ENCODE assay signal across 26 mouse cellular contexts in the genomic region with DNA sequence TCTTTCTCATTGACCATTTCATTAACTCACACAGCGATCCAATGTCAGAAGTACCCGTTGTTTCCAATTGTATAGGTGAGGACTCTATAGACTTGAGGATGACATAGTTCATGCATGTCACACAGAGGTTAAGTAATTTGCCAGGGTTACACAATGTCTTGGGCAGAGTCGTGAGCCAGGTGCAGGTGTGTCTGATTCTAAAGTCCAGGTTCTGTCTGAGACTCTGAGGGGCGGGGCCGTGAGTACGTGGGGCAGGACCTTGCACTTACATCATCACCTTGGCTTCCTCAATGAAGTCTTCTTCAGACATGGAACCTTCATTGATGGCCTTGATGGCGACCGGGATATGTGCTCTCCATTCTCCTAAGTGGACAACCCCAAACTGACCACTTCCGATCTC. TPM values are rescaled to one million over a fixed set of nuclear protein-coding genes. Genes with fewer than 3 reads are reported as not detected.
A peak's percentile ranks its signal among the peaks of the same experiment; 100 is the strongest.
DNase-seq lines count a peak whose midpoint lies in the region; ATAC-seq and TF ChIP-seq lines count a peak whose summit lies in the region.
"Had no signal": no experiment of that assay in that cellular context is flagged by ENCODE, and none has a peak within 500 bp of the region (broad histone marks: within the 10 kb centered on the region; RNA-seq: fewer than 3 reads in every experiment).

No protein-coding gene starts in this region.

- H3K9me3 ChIP-seq in intestine, embryonic 14.5 days (ENCODE audit: control insufficient read depth, low read length) = no peaks in the 10 kb centered on the region
- no peaks in the 10 kb centered on the region for H3K9me3 ChIP-seq in intestine, postnatal 0 days (ENCODE audit: control insufficient read depth)
- H3K9me3 ChIP-seq in stomach, embryonic 16.5 days (replicated peaks; ENCODE audit: control insufficient read depth, low read length) = no peaks in the 10 kb centered on the region
- no peaks in the 10 kb centered on the region for H3K9me3 ChIP-seq in midbrain, embryonic 15.5 days
- H3K9me3 ChIP-seq: embryonic facial prominence, embryonic 12.5 days; embryonic facial prominence, embryonic 15.5 days; forebrain, embryonic 12.5 days; forebrain, embryonic 15.5 days; heart, embryonic 10.5 days had no signal

- H3K27ac ChIP-seq in embryonic fibroblast, embryonic 13.5 days (ENCODE audit: insufficient read depth, low read length) = peak overlapping the region; percentile 70
- H3K27ac ChIP-seq in intestine, embryonic 14.5 days (ENCODE audit: low read depth) = no peak overlapping the region
- H3K27ac ChIP-seq in intestine, postnatal 0 days (ENCODE audit: low read depth, low read length) = peak overlapping the region; percentile 57; the same call in 1 of the 2 replicates
- no peak overlapping the region for H3K27ac ChIP-seq in stomach, embryonic 16.5 days (ENCODE audit: low read length)
- no peak overlapping the region for H3K27ac ChIP-seq in midbrain, embryonic 15.5 days
- H3K27ac ChIP-seq: embryonic facial prominence, embryonic 12.5 days; embryonic facial prominence, embryonic 15.5 days; forebrain, embryonic 12.5 days; forebrain, embryonic 15.5 days; heart, adult 2 months; heart, embryonic 10.5 days; heart, embryonic 13.5 days; hindbrain, embryonic 14.5 days had no signal

- no peak for DNase-seq in intestine, embryonic 14.5 days (ENCODE audit: low spot score)
- no peak for DNase-seq in cerebellum, adult 8-10 months
- DNase-seq in layer of hippocampus, postnatal 25 days (ENCODE audit: extremely low spot score in 1 of 2, low spot score in 1 of 2) = no peak
- no peak for DNase-seq in cerebellum, postnatal 25 days
- DNase-seq: adrenal gland, adult 8-10 months; adrenal gland, postnatal 25 days; cerebellum, adult 11-12 months; cerebellum, adult 9-10 months; gastrocnemius, postnatal 10 days; gastrocnemius, postnatal 36 days; heart, adult 2 months; heart, postnatal 14 days; heart, postnatal 4 days had no signal

- no peak overlapping the region for H3K4me3 ChIP-seq in embryonic fibroblast, embryonic 13.5 days (ENCODE audit: insufficient read depth, low read length)
- no peak overlapping the region for H3K4me3 ChIP-seq in intestine, embryonic 14.5 days (ENCODE audit: low read depth, low read length)
- no peak overlapping the region for H3K4me3 ChIP-seq in intestine, postnatal 0 days (ENCODE audit: low read depth, low read length)
- H3K4me3 ChIP-seq in stomach, embryonic 16.5 days (replicated peaks; ENCODE audit: low read length) = no peak overlapping the region
- no peak overlapping the region for H3K4me3 ChIP-seq in midbrain, embryonic 15.5 days
- H3K4me3 ChIP-seq: embryonic facial prominence, embryonic 12.5 days; embryonic facial prominence, embryonic 15.5 days; erythroblast, embryonic 14.5 days; forebrain, embryonic 12.5 days; forebrain, embryonic 15.5 days; heart, adult 2 months; heart, embryonic 10.5 days; heart, embryonic 13.5 days had no signal

- no peak overlapping the region for H3K9ac ChIP-seq in intestine, embryonic 14.5 days (ENCODE audit: low read length)
- no peak overlapping the region for H3K9ac ChIP-seq in intestine, postnatal 0 days (ENCODE audit: low read depth, low read length)
- H3K9ac ChIP-seq in stomach, embryonic 16.5 days (ENCODE audit: low read length) = no peak overlapping the region
- no peak overlapping the region for H3K9ac ChIP-seq in midbrain, embryonic 15.5 days
- H3K9ac ChIP-seq: embryonic facial prominence, embryonic 12.5 days; embryonic facial prominence, embryonic 15.5 days; forebrain, embryonic 12.5 days; forebrain, embryonic 15.5 days; heart, embryonic 13.5 days; hindbrain, embryonic 14.5 days had no signal

- peak; percentile 75; the same call in 1 of the 2 replicates for ATAC-seq in intestine, embryonic 14.5 days (replicated peaks; ENCODE audit: low FRiP score, low TSS enrichment, low read depth)
- ATAC-seq in intestine, postnatal 0 days = peak; percentile 99
- ATAC-seq in stomach, embryonic 16.5 days (ENCODE audit: insufficient read depth, low FRiP score) = peak; percentile 72; the same call in 1 of the 2 replicates
- ATAC-seq in midbrain, embryonic 15.5 days (replicated peaks) = no peak
- ATAC-seq: forebrain, embryonic 15.5 days had no signal

- H3K27me3 ChIP-seq in intestine, embryonic 14.5 days (replicated peaks; ENCODE audit: control insufficient read depth, insufficient read depth, low read length) = no peaks in the 10 kb centered on the region
- no peaks in the 10 kb centered on the region for H3K27me3 ChIP-seq in intestine, postnatal 0 days (replicated peaks; ENCODE audit: control insufficient read depth, insufficient read depth, low read length)
- H3K27me3 ChIP-seq in stomach, embryonic 16.5 days (ENCODE audit: control insufficient read depth, insufficient read depth, low read length) = no peaks in the 10 kb centered on the region
- no peaks in the 10 kb centered on the region for H3K27me3 ChIP-seq in midbrain, embryonic 15.5 days (replicated peaks)
- H3K27me3 ChIP-seq: embryonic facial prominence, embryonic 12.5 days; embryonic facial prominence, embryonic 15.5 days; forebrain, embryonic 12.5 days; forebrain, embryonic 15.5 days; heart, embryonic 13.5 days had no signal

- H3K4me2 ChIP-seq in intestine, embryonic 14.5 days (ENCODE audit: low read length) = no peak overlapping the region
- peak overlapping the region; percentile 28 for H3K4me2 ChIP-seq in intestine, postnatal 0 days (replicated peaks; ENCODE audit: low read depth)
- H3K4me2 ChIP-seq in stomach, embryonic 16.5 days (ENCODE audit: low read depth, low read length) = no peak overlapping the region
- H3K4me2 ChIP-seq in midbrain, embryonic 15.5 days = no peak overlapping the region
- H3K4me2 ChIP-seq: embryonic facial prominence, embryonic 12.5 days; embryonic facial prominence, embryonic 15.5 days; forebrain, embryonic 12.5 days; forebrain, embryonic 15.5 days; heart, embryonic 13.5 days; hindbrain, embryonic 14.5 days had no signal

- peaks cover 10% of the 10 kb centered on the region for H3K4me1 ChIP-seq in embryonic fibroblast, embryonic 13.5 days (ENCODE audit: control insufficient read depth, insufficient read depth, low read length)
- H3K4me1 ChIP-seq in intestine, embryonic 14.5 days (replicated peaks; ENCODE audit: control insufficient read depth, insufficient read depth, low read length) = no peaks in the 10 kb centered on the region
- 0 out of 2 replicates have a peak, but pooled peaks cover 5% of the 10 kb centered on the region for H3K4me1 ChIP-seq in intestine, postnatal 0 days (replicated peaks; ENCODE audit: control insufficient read depth, insufficient read depth, low read length)
- H3K4me1 ChIP-seq in stomach, embryonic 16.5 days (ENCODE audit: control insufficient read depth, insufficient read depth, low read length) = no peaks in the 10 kb centered on the region
- no peaks in the 10 kb centered on the region for H3K4me1 ChIP-seq in midbrain, embryonic 15.5 days
- H3K4me1 ChIP-seq: embryonic facial prominence, embryonic 15.5 days; forebrain, embryonic 12.5 days; forebrain, embryonic 15.5 days; heart, embryonic 10.5 days; heart, embryonic 13.5 days had no signal

- TF ChIP-seq CTCF in embryonic fibroblast, embryonic 13.5 days (IDR thresholded peaks at IDR 0.05; ENCODE audit: borderline replicate concordance, insufficient read depth, low read length) = no peak
- TF ChIP-seq CTCF in intestine, postnatal 0 days (IDR thresholded peaks at IDR 0.05; ENCODE audit: low read depth) = no peak

- 88% methylated on average over 9 of the region's 9 CpGs for WGBS in intestine, embryonic 14.5 days
- 55% methylated on average over 9 of the region's 9 CpGs for WGBS in intestine, postnatal 0 days
- WGBS in stomach, embryonic 16.5 days = 81% methylated on average over 9 of the region's 9 CpGs
- 97% methylated on average over 9 of the region's 9 CpGs for WGBS in midbrain, embryonic 15.5 days

- no peaks in the 10 kb centered on the region for H3K36me3 ChIP-seq in intestine, embryonic 14.5 days (ENCODE audit: control insufficient read depth, insufficient read depth, low read length)
- H3K36me3 ChIP-seq in intestine, postnatal 0 days (ENCODE audit: control insufficient read depth, insufficient read depth) = no peaks in the 10 kb centered on the region
- H3K36me3 ChIP-seq in stomach, embryonic 16.5 days (ENCODE audit: control insufficient read depth, insufficient read depth, low read length) = no peaks in the 10 kb centered on the region
- no peaks in the 10 kb centered on the region for H3K36me3 ChIP-seq in midbrain, embryonic 15.5 days (replicated peaks)
- H3K36me3 ChIP-seq: embryonic facial prominence, embryonic 12.5 days; embryonic facial prominence, embryonic 15.5 days; forebrain, embryonic 12.5 days; forebrain, embryonic 15.5 days; heart, embryonic 10.5 days; heart, embryonic 13.5 days had no signal

- TF ChIP-seq POLR2A in embryonic fibroblast, embryonic 13.5 days (IDR thresholded peaks at IDR 0.05; ENCODE audit: low read depth, low read length) = no peak

RNA-seq across cellular contexts. Expression of gene Txk, which starts 42.6 kb away (rescaled TPM):
- polyA plus RNA-seq in embryonic fibroblast, embryonic 13.5 days (2011; ENCODE audit: insufficient read length, low read depth, missing spikeins) = 0.12 and 0.16 TPM in 2 replicates
- 0.22 and 0.23 TPM in 2 replicates for polyA plus RNA-seq in intestine, embryonic 14.5 days (2014; fragmentation: Nextera tagmentation; extraction: Ambion mirVana)
- 0.39 and 0.44 TPM in 2 replicates for polyA plus RNA-seq in intestine, postnatal 0 days (2015; fragmentation: Nextera tagmentation; extraction: Ambion mirVana)
- polyA plus RNA-seq in stomach, embryonic 16.5 days (2015; fragmentation: Nextera tagmentation; extraction: Ambion mirVana) = 0.26 and 0.34 TPM in 2 replicates
- total RNA-seq in layer of hippocampus, postnatal 25 days (2021) = under 1 TPM in 1 of 2 experiments, not detected in 1; 0.14 TPM
- 0.14 and 0.17 TPM in 2 replicates for polyA plus RNA-seq in midbrain, embryonic 15.5 days (2015; fragmentation: Nextera tagmentation; extraction: Ambion mirVana)
- total RNA-seq: adrenal gland, postnatal 25 days; gastrocnemius, postnatal 10 days had no signal
- polyA plus RNA-seq: erythroblast, embryonic 14.5 days; forebrain, embryonic 12.5 days; forebrain, embryonic 15.5 days; heart, embryonic 10.5 days; hindbrain, embryonic 11.5 days had no signal

Comparison
In these comparisons a context has a peak if more than half of its experiments do, and no peak if none do; other contexts are left out.
1. H3K27ac ChIP-seq: peak in embryonic fibroblast, embryonic 13.5 days (single experiment) and intestine, postnatal 0 days (single experiment); none in intestine, embryonic 14.5 days (single experiment), stomach, embryonic 16.5 days (single experiment) and midbrain, embryonic 15.5 days (single experiment).